Mouse (Mus musculus) intestine, embryonic 16.5 days (tissue): ENCODE data around the gene Grid2ip. TPM values are rescaled to one million over a fixed set of nuclear protein-coding genes. Genes with fewer than 3 reads are reported as not detected.
A peak's percentile ranks its signal among the peaks of the same experiment; 100 is the strongest.

ENCODE experiments used
- ATAC-seq: fragments of 200-750 bp; cut with Nextera tagmentation; 2 replicates; pipeline ENCODE4 v1.8.0; 2017; ENCODE audit warnings: moderate TSS enrichment, moderate library complexity
- H3K27ac ChIP-seq: fragments of 300-500 bp; sonication (generic); 2 replicates; pipeline ENCODE4 v1.5.1; 2014; ENCODE audit warnings: mild to moderate bottlenecking, low read length
- H3K27me3 ChIP-seq: fragments of 300-500 bp; sonication (generic); replicated peaks from 2 replicates; pipeline ENCODE4 v1.6.1; 2014; ENCODE audit warnings: low read length, control low read depth, mixed read lengths; ENCODE audit not compliant: control insufficient read depth, insufficient read depth
- H3K36me3 ChIP-seq: fragments of 300-500 bp; sonication (generic); 2 replicates; pipeline ENCODE4 v1.6.1; 2014; ENCODE audit warnings: low read length, control low read depth; ENCODE audit not compliant: control insufficient read depth, insufficient read depth
- H3K4me1 ChIP-seq: fragments of 300-500 bp; sonication (generic); 2 replicates; pipeline ENCODE4 v1.6.1; 2014; ENCODE audit warnings: low read length, control low read depth, mixed read lengths; ENCODE audit not compliant: control insufficient read depth, insufficient read depth
- H3K4me2 ChIP-seq: fragments of 300-500 bp; sonication (generic); 2 replicates; pipeline ENCODE4 v1.6.1; 2014; ENCODE audit warnings: low read depth, low read length, control low read depth
- H3K4me3 ChIP-seq: fragments of 300-500 bp; sonication (generic); 2 replicates; pipeline ENCODE4 v1.5.1; 2014; ENCODE audit warnings: mild to moderate bottlenecking, low read length
- H3K9ac ChIP-seq: fragments of 300-500 bp; sonication (generic); 2 replicates; pipeline ENCODE4 v1.6.1; 2014; ENCODE audit warnings: low read depth, low read length
- H3K9me3 ChIP-seq: fragments of 300-500 bp; sonication (generic); 2 replicates; pipeline ENCODE4 v1.6.1; 2016; ENCODE audit warnings: low read length, control low read depth; ENCODE audit not compliant: control insufficient read depth
- WGBS: fragments of 180-500 bp; shearing (Covaris S2); extraction: QIAGEN DNeasy Blood & Tissue Kit; methylation state at CpG from one replicate; pipeline ENCODE4 v1.1.7; 2014; 5-methylcytosine and 5-hydroxymethylcytosine counted together
- polyA plus RNA-seq: library from polyadenylated mRNA; unstranded; fragments of >200 nt; fragmentation: Nextera tagmentation; extraction: Ambion mirVana; gene quantifications from 2 replicates; pipeline ENCODE4 v1.2.1, GENCODE M21; 2015

Grid2ip gene
- polyA plus RNA-seq, 1 experiment from 2014 or later, result 0.09 TPM

DNA sequence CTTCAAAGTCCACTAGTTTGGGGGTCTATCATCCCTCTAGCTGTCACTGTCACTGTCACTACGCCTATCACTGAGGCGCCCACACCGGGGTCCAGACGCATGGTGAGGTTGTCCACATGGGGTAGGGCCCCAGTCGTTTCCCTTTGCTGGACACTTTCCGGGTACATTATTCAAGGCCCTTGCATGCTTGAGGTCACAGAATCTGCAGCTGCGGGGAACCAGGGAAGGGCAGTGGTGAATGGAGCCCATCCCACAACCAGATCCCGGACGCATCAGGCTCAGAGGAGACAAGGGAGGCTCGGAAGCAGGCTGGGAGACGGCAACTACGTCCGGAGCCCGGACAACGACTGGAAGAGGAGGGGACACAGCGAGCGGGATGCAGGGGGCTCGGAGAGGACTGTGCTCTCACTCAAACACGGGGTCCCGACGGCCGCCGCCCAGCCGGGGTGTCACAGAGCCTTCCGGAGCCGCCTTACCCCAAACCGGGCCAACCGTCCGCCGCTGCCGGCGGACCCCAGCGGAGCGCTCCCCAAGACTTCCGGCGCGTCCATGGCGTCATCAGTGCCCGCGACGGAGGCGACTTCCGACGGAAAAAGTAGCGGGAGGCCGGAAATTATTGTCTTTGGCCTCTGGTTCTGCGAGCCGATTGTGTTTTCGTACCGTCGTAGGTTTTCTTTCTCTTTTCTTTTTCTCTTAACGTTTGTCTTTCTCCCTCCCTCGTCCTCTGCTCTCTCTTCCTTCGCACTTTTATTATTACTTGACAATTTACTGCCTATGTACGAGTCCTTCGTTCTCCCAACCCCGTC lies 28.2 kb upstream of the Grid2ip start, which contains the start of gene Zdhhc4:
Gene Zdhhc4, minus strand, starts transcription at position 567 of the 806 bp plus-strand sequence.
- WGBS, result under 1% methylated on average over 57 of the region's 57 CpGs
- ATAC-seq, result peak; percentile 87
- Histone ChIP-seq H3K27me3 (no peaks in the 10 kb centered on the region), H3K9ac (peak within 1 kb of the TSS; percentile 87), H3K4me2 (peak within 1 kb of the TSS; percentile 70), H3K4me1 (peaks cover 13% of the 10 kb centered on the region), H3K4me3 (peak within 1 kb of the TSS; percentile 69), H3K36me3 (peaks cover 18% of the 10 kb centered on the region), H3K9me3 (no peaks in the 10 kb centered on the region), H3K27ac (peak within 1 kb of the TSS; percentile 38; the same call in 1 of the 2 replicates)

DNA sequence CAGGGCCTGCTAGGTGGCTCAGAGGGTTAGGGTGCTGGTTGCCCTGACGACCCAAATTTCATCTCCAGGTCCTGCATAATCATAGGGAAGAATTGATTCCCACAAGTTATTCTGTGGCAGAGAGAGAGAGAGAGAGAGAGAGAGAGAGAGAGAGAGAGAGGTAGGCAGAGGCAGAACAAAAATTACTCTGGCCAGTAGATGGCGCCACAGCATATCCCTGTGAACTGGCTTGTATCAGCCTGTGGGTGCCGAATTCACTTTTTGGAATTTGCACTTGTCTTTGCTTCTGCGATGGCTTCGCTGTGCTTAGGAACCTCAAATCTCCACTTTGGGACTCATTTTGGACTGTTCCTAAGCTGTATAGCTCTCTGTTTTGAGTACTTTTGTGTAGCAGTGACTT lies 23.3 kb upstream of the Grid2ip start:
- Histone ChIP-seq H3K27me3 (0 out of 2 replicates have a peak, but pooled peaks cover 3% of the 10 kb centered on the region), H3K4me2 (peak overlapping the region; percentile 26; the same call in 1 of the 2 replicates), H3K9ac (no peak overlapping the region), H3K27ac (no peak overlapping the region), H3K9me3 (no peaks in the 10 kb centered on the region), H3K4me3 (no peak overlapping the region), H3K36me3 (no peaks in the 10 kb centered on the region), H3K4me1 (0 out of 2 replicates have a peak, but pooled peaks cover 5% of the 10 kb centered on the region)
- no peak for ATAC-seq
- WGBS, result 12% methylated on average over 5 of the region's 5 CpGs

DNA sequence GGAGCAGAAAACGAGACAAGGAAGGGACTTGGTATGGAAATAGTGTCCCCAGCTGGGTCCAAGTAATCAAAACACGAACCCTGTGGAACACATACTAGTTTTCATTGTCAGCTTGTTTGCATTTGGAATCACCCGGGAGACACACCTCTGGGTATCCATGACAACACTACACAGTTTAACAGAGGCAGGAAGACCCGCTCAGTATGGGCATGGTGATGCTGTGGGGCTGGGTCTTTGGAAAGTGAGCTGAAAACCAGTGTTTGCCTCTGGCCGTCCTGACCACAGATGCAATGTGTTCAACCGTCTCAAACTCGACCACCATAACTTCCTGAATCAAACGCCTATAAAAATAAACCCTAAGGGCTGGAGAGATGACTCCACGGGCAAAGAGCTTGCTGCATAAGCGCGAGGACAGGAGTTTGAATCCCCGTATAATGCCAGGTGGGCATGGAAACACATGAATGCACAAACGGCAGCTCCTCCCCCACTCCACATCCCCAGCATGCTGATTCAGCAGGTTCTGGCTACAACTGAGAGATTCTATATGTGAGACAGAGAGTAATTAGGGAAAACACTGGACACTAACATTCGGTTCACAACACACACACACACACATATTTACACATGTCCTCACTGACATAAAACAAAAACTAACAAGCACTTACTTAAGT lies 22.6 kb upstream of the Grid2ip start:
- Histone ChIP-seq H3K27me3 (0 out of 2 replicates have a peak, but pooled peaks cover 3% of the 10 kb centered on the region), H3K27ac (no peak overlapping the region), H3K36me3 (no peaks in the 10 kb centered on the region), H3K9me3 (no peaks in the 10 kb centered on the region), H3K4me3 (no peak overlapping the region), H3K4me2 (no peak overlapping the region), H3K4me1 (0 out of 2 replicates have a peak, but pooled peaks cover 5% of the 10 kb centered on the region), H3K9ac (no peak overlapping the region)
- ATAC-seq, result no peak
- 70% methylated on average over 14 of the region's 14 CpGs for WGBS

DNA sequence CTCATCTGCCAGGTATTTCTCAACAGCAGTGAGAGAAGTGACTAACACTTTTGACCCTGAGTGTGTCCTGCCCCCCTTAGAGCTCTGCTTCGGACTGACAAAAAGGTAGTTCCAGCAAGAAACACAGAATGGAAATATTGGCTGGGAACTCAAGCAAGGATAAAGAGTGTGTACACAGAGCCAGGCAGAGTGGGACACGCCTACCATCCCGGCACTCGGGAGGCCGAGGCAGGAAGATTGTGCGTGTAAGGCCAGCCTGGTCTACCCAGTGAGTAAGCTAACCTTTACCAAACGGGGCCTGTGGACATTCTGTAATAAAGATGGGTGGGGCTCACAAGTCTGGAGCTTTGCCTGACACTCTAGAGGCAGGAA lies 22.1 kb upstream of the Grid2ip start:
- 63% methylated on average over 7 of the region's 7 CpGs for WGBS
- Histone ChIP-seq H3K4me1 (0 out of 2 replicates have a peak, but pooled peaks cover under 1% of the 10 kb centered on the region), H3K4me3 (no peak overlapping the region), H3K27ac (no peak overlapping the region), H3K4me2 (no peak overlapping the region), H3K9me3 (no peaks in the 10 kb centered on the region), H3K9ac (no peak overlapping the region), H3K36me3 (no peaks in the 10 kb centered on the region), H3K27me3 (0 out of 2 replicates have a peak, but pooled peaks cover 3% of the 10 kb centered on the region)
- no peak for ATAC-seq

DNA sequence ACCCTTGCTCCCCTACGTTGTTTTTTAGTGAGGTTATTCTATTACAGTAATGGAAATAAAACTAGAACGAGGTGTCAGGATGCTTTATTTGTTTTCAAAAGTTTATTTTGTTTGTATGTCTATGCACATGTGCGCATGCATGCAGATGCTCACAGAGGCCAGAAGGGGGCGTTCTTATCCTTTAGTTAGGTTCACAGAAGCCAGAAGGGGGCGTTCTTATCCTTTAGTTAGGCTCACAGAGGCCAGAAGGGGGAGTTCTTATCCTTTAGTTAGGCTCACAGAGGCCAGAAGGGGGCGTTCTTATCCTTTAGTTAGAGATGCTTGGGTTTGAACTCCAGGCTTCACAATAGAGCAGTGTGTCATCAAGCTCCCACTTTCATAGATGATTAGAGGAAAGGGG lies 20.6 kb upstream of the Grid2ip start:
- WGBS, result 60% methylated on average over 6 of the region's 6 CpGs
- no peak for ATAC-seq
- Histone ChIP-seq H3K4me3 (no peak overlapping the region), H3K27me3 (0 out of 2 replicates have a peak, but pooled peaks cover 3% of the 10 kb centered on the region), H3K36me3 (no peaks in the 10 kb centered on the region), H3K4me1 (no peaks in the 10 kb centered on the region), H3K9ac (no peak overlapping the region), H3K27ac (no peak overlapping the region), H3K9me3 (no peaks in the 10 kb centered on the region), H3K4me2 (no peak overlapping the region)

DNA sequence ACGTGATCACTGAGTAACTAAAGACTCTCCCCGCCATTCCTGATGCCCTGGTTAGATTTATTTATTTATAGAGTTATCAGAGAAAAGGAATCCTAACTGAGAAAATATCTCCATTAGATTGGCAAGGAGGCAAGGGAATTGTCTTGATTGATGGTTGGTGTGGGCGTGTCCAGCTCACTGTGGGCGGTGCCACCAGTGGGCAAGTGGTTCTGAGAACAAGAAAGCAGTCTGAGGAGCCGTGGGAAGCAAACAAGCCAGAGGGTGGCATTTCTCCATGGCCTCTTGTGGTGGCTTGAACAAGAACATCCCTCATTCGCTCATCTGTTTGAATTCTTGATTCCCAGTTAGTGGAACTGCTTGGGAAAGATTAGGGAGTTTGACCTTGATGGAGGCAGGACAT lies 17.5 kb upstream of the Grid2ip start:
- no peaks in the 10 kb centered on the region for H3K36me3 ChIP-seq
- no peak overlapping the region for H3K27ac ChIP-seq
- no peak overlapping the region for H3K4me2 ChIP-seq
- H3K27me3 ChIP-seq, result no peaks in the 10 kb centered on the region
- no peaks in the 10 kb centered on the region for H3K4me1 ChIP-seq
- WGBS, result 44% methylated on average over 6 of the region's 6 CpGs
- H3K4me3 ChIP-seq, result no peak overlapping the region
- no peaks in the 10 kb centered on the region for H3K9me3 ChIP-seq
- no peak for ATAC-seq
- no peak overlapping the region for H3K9ac ChIP-seq

DNA sequence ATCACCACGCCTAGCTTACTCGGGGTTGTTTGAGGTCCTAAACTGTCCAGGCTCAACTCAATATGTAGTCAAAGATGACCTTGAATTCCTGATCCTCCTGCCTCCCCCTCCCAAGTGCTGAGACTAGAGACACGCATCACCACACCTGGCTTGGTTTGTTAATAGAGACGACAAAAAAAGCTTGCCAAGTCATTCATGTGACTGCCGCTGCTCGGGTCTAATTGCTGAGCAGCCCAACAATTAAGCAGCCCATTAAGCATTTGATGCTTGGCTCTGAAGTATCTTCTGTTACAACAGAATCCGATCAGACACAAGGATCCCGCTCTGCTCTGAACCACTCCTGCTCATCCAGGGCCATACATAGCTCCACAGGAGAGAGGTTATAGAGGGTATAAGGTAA lies 10.8 kb upstream of the Grid2ip start:
- no peak for ATAC-seq

DNA sequence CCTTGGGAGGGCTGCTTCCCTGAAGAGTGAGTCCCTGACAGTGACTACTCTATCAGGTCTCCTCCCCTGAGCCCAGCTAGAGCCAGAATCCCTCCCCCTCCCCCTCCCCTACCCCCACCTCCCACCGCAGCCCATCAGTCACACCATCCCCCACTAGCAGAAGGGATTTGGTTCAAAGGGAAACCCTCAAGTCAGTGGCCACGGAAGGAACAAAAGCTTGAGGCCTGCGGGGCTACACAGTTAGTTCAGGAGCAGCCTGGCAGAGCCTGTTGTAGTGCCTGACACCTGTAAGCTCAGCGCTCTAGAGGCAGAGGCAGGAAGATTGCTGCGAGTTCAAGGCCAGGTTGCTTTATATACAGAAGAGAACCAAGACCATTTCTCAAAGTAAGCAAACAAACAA lies 1.1 kb upstream of the Grid2ip start:
- H3K4me2 ChIP-seq, result no peak overlapping the region
- no peak for ATAC-seq
- H3K4me3 ChIP-seq, result no peak overlapping the region
- 41% methylated on average over 5 of the region's 5 CpGs for WGBS
- no peaks in the 10 kb centered on the region for H3K36me3 ChIP-seq
- H3K27ac ChIP-seq, result no peak overlapping the region
- no peaks in the 10 kb centered on the region for H3K9me3 ChIP-seq
- H3K9ac ChIP-seq, result no peak overlapping the region
- H3K27me3 ChIP-seq, result peaks cover 13% of the 10 kb centered on the region; the same call in 1 of the 2 replicates
- H3K4me1 ChIP-seq, result no peaks in the 10 kb centered on the region

More for the DNA sequence above, 10.8 kb upstream of the Grid2ip start:
- Histone ChIP-seq H3K36me3 (no peaks in the 10 kb centered on the region), H3K4me1 (no peaks in the 10 kb centered on the region), H3K4me3 (no peak overlapping the region), H3K27me3 (no peaks in the 10 kb centered on the region), H3K4me2 (no peak overlapping the region), H3K27ac (no peak overlapping the region), H3K9me3 (peaks cover 3% of the 10 kb centered on the region; the same call in 1 of the 2 replicates), H3K9ac (no peak overlapping the region)
- WGBS, result 68% methylated on average over 8 of the region's 8 CpGs

DNA sequence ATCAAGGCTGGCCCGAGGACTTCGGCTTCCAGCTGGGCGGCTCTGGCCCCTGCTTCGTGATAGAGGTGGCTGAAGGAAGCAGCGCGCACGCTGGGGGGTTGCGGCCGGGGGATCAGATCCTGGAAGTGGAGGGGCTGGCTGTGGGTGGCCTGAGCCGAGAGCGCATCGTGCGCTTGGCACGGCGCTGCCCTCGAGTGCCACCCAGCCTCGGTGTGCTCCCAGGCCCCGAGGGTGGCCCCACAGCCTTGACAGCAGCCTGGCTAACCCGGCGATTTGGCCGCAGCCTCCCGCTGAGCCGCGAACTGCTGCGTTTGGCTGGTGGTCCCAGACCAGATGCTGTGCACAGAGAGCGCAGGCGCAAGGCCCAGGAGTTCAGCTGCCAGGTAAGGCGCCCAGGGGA lies 426 bp downstream of the Grid2ip start:
- 6% methylated on average over 28 of the region's 28 CpGs for WGBS
- Histone ChIP-seq H3K4me2 (peak overlapping the region; percentile 4; the same call in 1 of the 2 replicates), H3K9ac (no peak overlapping the region), H3K4me3 (no peak overlapping the region), H3K27ac (no peak overlapping the region), H3K36me3 (no peaks in the 10 kb centered on the region), H3K9me3 (no peaks in the 10 kb centered on the region), H3K27me3 (peaks cover 16% of the 10 kb centered on the region), H3K4me1 (no peaks in the 10 kb centered on the region)
- no peak for ATAC-seq
